Mouse (Mus musculus): Measurements from ENCODE around the gene Btbd9. TPM values are rescaled to one million over a fixed set of nuclear protein-coding genes. Genes with fewer than 3 reads are reported as not detected.

Btbd9 gene
- polyA plus RNA-seq, 1 experiment from 2014 or later, result 52.5 TPM

- H3K36me3 ChIP-seq (ENCODE audit: control insufficient read depth, insufficient read depth, low read length), result peaks cover 8% of the 10 kb centered on the region; the same call in 1 of the 2 replicates
- no peak overlapping the region for H3K4me2 ChIP-seq (replicated peaks; ENCODE audit: low read depth, low read length)
- no peak overlapping the region for H3K27ac ChIP-seq (ENCODE audit: low read depth, low read length)
- H3K9me3 ChIP-seq (ENCODE audit: control insufficient read depth, low read length), result no peaks in the 10 kb centered on the region
- H3K4me3 ChIP-seq (ENCODE audit: low read length), result no peak overlapping the region
- no peaks in the 10 kb centered on the region for H3K27me3 ChIP-seq (ENCODE audit: control insufficient read depth, insufficient read depth, low read length)
- no peak for ATAC-seq (ENCODE audit: low FRiP score, low TSS enrichment)
- peaks cover 51% of the 10 kb centered on the region for H3K4me1 ChIP-seq (ENCODE audit: control insufficient read depth, insufficient read depth, low read length)
- no peak overlapping the region for H3K9ac ChIP-seq (ENCODE audit: low read depth, low read length)
- 52% methylated on average over 10 of the region's 10 CpGs for WGBS
Measured at GRCm38 (mm10) chr17:30198422-30198821, 377.9 kb downstream of the Btbd9 start.

- no peaks in the 10 kb centered on the region for H3K27me3 ChIP-seq (ENCODE audit: control insufficient read depth, insufficient read depth, low read length)
- no peaks in the 10 kb centered on the region for H3K9me3 ChIP-seq (ENCODE audit: control insufficient read depth, low read length)
- no peak overlapping the region for H3K4me3 ChIP-seq (ENCODE audit: low read length)
- peaks cover 13% of the 10 kb centered on the region; the same call in 1 of the 2 replicates for H3K36me3 ChIP-seq (ENCODE audit: control insufficient read depth, insufficient read depth, low read length)
- H3K4me2 ChIP-seq (replicated peaks; ENCODE audit: low read depth, low read length), result no peak overlapping the region
- H3K4me1 ChIP-seq (ENCODE audit: control insufficient read depth, insufficient read depth, low read length), result peaks cover 42% of the 10 kb centered on the region
- H3K9ac ChIP-seq (ENCODE audit: low read depth, low read length), result no peak overlapping the region
- peak overlapping the region; percentile 55; the same call in 1 of the 2 replicates for H3K27ac ChIP-seq (ENCODE audit: low read depth, low read length)
- WGBS, result 29% methylated on average over 12 of the region's 12 CpGs
- 0 out of 2 replicates have a peak, but pooled peaks have one; percentile 11 for ATAC-seq (ENCODE audit: low FRiP score, low TSS enrichment)
Measured at GRCm38 (mm10) chr17:30197280-30198030, 378.8 kb downstream of the Btbd9 start.

GRCm38 (mm10) chr17:30196401-30197279 is 379.6 kb downstream of the Btbd9 start:
- ATAC-seq (ENCODE audit: low FRiP score, low TSS enrichment), result peak; percentile 30; the same call in 1 of the 2 replicates
- H3K4me1 ChIP-seq (ENCODE audit: control insufficient read depth, insufficient read depth, low read length), result peaks cover 45% of the 10 kb centered on the region

GRCm38 (mm10) chr17:30195591-30196183 is 380.6 kb downstream of the Btbd9 start:
- Histone ChIP-seq H3K9me3 (ENCODE audit: control insufficient read depth, low read length) (no peaks in the 10 kb centered on the region), H3K27ac (ENCODE audit: low read depth, low read length) (no peak overlapping the region), H3K9ac (ENCODE audit: low read depth, low read length) (no peak overlapping the region), H3K27me3 (ENCODE audit: control insufficient read depth, insufficient read depth, low read length) (no peaks in the 10 kb centered on the region), H3K36me3 (ENCODE audit: control insufficient read depth, insufficient read depth, low read length) (peaks cover 13% of the 10 kb centered on the region; the same call in 1 of the 2 replicates), H3K4me2 (replicated peaks; ENCODE audit: low read depth, low read length) (no peak overlapping the region), H3K4me3 (ENCODE audit: low read length) (no peak overlapping the region), H3K4me1 (ENCODE audit: control insufficient read depth, insufficient read depth, low read length) (peaks cover 45% of the 10 kb centered on the region)
- no peak for ATAC-seq (ENCODE audit: low FRiP score, low TSS enrichment)
- WGBS, result 81% methylated on average over 14 of the region's 21 CpGs

More at GRCm38 (mm10) chr17:30196401-30197279, 379.6 kb downstream of the Btbd9 start:
- no peaks in the 10 kb centered on the region for H3K27me3 ChIP-seq (ENCODE audit: control insufficient read depth, insufficient read depth, low read length)
- no peak overlapping the region for H3K4me2 ChIP-seq (replicated peaks; ENCODE audit: low read depth, low read length)
- H3K27ac ChIP-seq (ENCODE audit: low read depth, low read length), result peak overlapping the region; percentile 55; the same call in 1 of the 2 replicates
- no peaks in the 10 kb centered on the region for H3K9me3 ChIP-seq (ENCODE audit: control insufficient read depth, low read length)
- peaks cover 13% of the 10 kb centered on the region; the same call in 1 of the 2 replicates for H3K36me3 ChIP-seq (ENCODE audit: control insufficient read depth, insufficient read depth, low read length)
- WGBS, result 72% methylated on average over 17 of the region's 17 CpGs
- no peak overlapping the region for H3K4me3 ChIP-seq (ENCODE audit: low read length)
- H3K9ac ChIP-seq (ENCODE audit: low read depth, low read length), result no peak overlapping the region

- H3K9me3 ChIP-seq (ENCODE audit: control insufficient read depth, low read length), result no peaks in the 10 kb centered on the region
- peaks cover 13% of the 10 kb centered on the region; the same call in 1 of the 2 replicates for H3K36me3 ChIP-seq (ENCODE audit: control insufficient read depth, insufficient read depth, low read length)
- no peak overlapping the region for H3K4me2 ChIP-seq (replicated peaks; ENCODE audit: low read depth, low read length)
- no peak for ATAC-seq (ENCODE audit: low FRiP score, low TSS enrichment)
- H3K9ac ChIP-seq (ENCODE audit: low read depth, low read length), result no peak overlapping the region
- no peak overlapping the region for H3K27ac ChIP-seq (ENCODE audit: low read depth, low read length)
- WGBS, result 69% methylated on average over 11 of the region's 11 CpGs
- H3K27me3 ChIP-seq (ENCODE audit: control insufficient read depth, insufficient read depth, low read length), result no peaks in the 10 kb centered on the region
- peaks cover 38% of the 10 kb centered on the region for H3K4me1 ChIP-seq (ENCODE audit: control insufficient read depth, insufficient read depth, low read length)
- no peak overlapping the region for H3K4me3 ChIP-seq (ENCODE audit: low read length)
Measured at GRCm38 (mm10) chr17:30194629-30195445, 381.5 kb downstream of the Btbd9 start.

- H3K27me3 ChIP-seq (ENCODE audit: control insufficient read depth, insufficient read depth, low read length), result no peaks in the 10 kb centered on the region
- H3K4me2 ChIP-seq (replicated peaks; ENCODE audit: low read depth, low read length), result no peak overlapping the region
- H3K9ac ChIP-seq (ENCODE audit: low read depth, low read length), result no peak overlapping the region
- 52% methylated on average over 3 of the region's 3 CpGs for WGBS
- no peak for ATAC-seq (ENCODE audit: low FRiP score, low TSS enrichment)
- peaks cover 13% of the 10 kb centered on the region; the same call in 1 of the 2 replicates for H3K36me3 ChIP-seq (ENCODE audit: control insufficient read depth, insufficient read depth, low read length)
- no peaks in the 10 kb centered on the region for H3K9me3 ChIP-seq (ENCODE audit: control insufficient read depth, low read length)
- H3K4me1 ChIP-seq (ENCODE audit: control insufficient read depth, insufficient read depth, low read length), result peaks cover 30% of the 10 kb centered on the region
- no peak overlapping the region for H3K4me3 ChIP-seq (ENCODE audit: low read length)
- no peak overlapping the region for H3K27ac ChIP-seq (ENCODE audit: low read depth, low read length)
Measured at GRCm38 (mm10) chr17:30194091-30194490, 382.2 kb downstream of the Btbd9 start.

- Histone ChIP-seq H3K27me3 (ENCODE audit: control insufficient read depth, insufficient read depth, low read length) (no peaks in the 10 kb centered on the region), H3K9ac (ENCODE audit: low read depth, low read length) (no peak overlapping the region), H3K4me1 (ENCODE audit: control insufficient read depth, insufficient read depth, low read length) (peaks cover 30% of the 10 kb centered on the region), H3K4me3 (ENCODE audit: low read length) (no peak overlapping the region), H3K27ac (ENCODE audit: low read depth, low read length) (no peak overlapping the region), H3K9me3 (ENCODE audit: control insufficient read depth, low read length) (no peaks in the 10 kb centered on the region), H3K36me3 (ENCODE audit: control insufficient read depth, insufficient read depth, low read length) (peaks cover 13% of the 10 kb centered on the region; the same call in 1 of the 2 replicates), H3K4me2 (replicated peaks; ENCODE audit: low read depth, low read length) (no peak overlapping the region)
- no peak for ATAC-seq (ENCODE audit: low FRiP score, low TSS enrichment)
- WGBS, result 56% methylated on average over 2 of the region's 2 CpGs
Measured at GRCm38 (mm10) chr17:30193615-30194014, 382.7 kb downstream of the Btbd9 start.

GRCm38 (mm10) chr17:30192416-30193005 is 383.8 kb downstream of the Btbd9 start:
- WGBS, result 88% methylated on average over 26 of the region's 26 CpGs

More at GRCm38 (mm10) chr17:30192416-30193005, 383.8 kb downstream of the Btbd9 start:
- Histone ChIP-seq H3K27ac (ENCODE audit: low read depth, low read length) (no peak overlapping the region), H3K4me1 (ENCODE audit: control insufficient read depth, insufficient read depth, low read length) (peaks cover 31% of the 10 kb centered on the region), H3K9me3 (ENCODE audit: control insufficient read depth, low read length) (no peaks in the 10 kb centered on the region), H3K27me3 (ENCODE audit: control insufficient read depth, insufficient read depth, low read length) (no peaks in the 10 kb centered on the region), H3K4me2 (replicated peaks; ENCODE audit: low read depth, low read length) (no peak overlapping the region), H3K9ac (ENCODE audit: low read depth, low read length) (no peak overlapping the region), H3K4me3 (ENCODE audit: low read length) (no peak overlapping the region), H3K36me3 (ENCODE audit: control insufficient read depth, insufficient read depth, low read length) (peaks cover 13% of the 10 kb centered on the region; the same call in 1 of the 2 replicates)
- ATAC-seq (ENCODE audit: low FRiP score, low TSS enrichment), result no peak

Measured in kidney, embryonic 14.5 days (tissue).